Mouse (Mus musculus): Measurements from ENCODE around the gene Foxo3. TPM values are rescaled to one million over a fixed set of nuclear protein-coding genes. Genes with fewer than 3 reads are reported as not detected.

Foxo3 gene
- polyA plus RNA-seq, 1 experiment from 2014 or later: 8.1 TPM

DNA sequence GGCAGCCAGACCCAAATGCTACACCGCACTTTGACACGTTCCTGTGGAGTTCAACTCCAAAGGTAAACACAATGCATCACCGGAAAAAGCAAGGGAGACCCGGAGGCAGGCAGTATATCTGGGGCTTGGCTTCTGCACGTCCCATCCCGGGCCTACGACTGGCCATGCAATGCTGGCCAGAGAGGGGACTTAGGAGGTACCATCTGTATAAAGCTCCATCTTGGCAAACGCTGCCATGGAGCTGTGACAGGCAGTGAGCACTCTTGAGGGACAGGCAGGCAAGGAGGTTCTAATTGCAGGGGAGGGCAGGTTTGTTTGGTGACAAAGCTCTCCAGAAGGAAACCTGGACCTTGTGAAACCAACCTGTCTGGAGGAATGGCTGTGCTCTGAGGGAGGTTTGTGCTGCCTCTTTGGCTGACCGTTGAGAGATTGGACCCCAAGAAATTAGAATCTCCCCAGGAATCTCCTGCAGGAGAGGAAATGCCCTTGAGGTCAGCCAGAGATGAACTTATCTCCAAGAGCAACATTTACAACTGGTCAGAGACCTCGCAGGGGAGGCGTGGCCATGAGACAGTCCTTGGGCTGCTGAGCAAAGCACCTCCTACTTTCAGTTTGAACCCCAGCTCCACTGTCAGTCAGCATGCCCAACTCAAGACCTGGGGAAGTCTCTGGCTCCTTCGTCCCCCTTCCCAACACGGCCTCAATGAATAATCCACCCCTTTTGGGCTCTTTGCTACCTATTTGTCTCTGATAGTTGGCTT lies 86.7 kb downstream of the Foxo3 start:
- Histone ChIP-seq H3K36me3 (peaks cover 14% of the 10 kb centered on the region), H3K27me3 (no peaks in the 10 kb centered on the region), H3K4me1 (peaks cover 45% of the 10 kb centered on the region), H3K4me2 (replicated peaks) (no peak overlapping the region), H3K27ac (no peak overlapping the region), H3K4me3 (no peak overlapping the region), H3K9ac (no peak overlapping the region), H3K9me3 (no peaks in the 10 kb centered on the region)
- no peak for ATAC-seq (ENCODE audit: low FRiP score, low read depth)
- 69% methylated on average over 13 of the region's 13 CpGs for WGBS

DNA sequence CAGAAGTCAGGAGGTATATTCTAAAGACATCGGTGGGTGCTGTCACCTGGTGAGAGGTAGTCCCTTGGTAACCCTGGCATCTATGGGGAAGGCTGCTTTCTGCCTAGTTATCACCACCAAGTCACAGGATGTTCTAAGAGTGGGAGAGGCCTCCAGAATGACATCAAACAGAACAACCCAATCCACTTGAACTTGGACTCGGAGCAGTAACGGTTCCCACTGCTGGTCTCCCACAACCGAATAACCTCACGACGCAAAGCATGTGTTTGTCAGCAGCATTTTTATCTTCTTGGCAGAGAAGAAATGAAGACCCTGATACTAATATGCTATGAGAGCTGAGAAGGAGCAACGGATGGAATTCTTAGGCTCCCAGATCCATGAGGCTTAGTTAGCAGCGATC lies 87.5 kb downstream of the Foxo3 start:
- Histone ChIP-seq H3K27me3 (no peaks in the 10 kb centered on the region), H3K4me1 (peaks cover 41% of the 10 kb centered on the region), H3K9ac (no peak overlapping the region), H3K27ac (no peak overlapping the region), H3K36me3 (peaks cover 22% of the 10 kb centered on the region), H3K4me3 (no peak overlapping the region), H3K4me2 (replicated peaks) (no peak overlapping the region), H3K9me3 (no peaks in the 10 kb centered on the region)
- no peak for ATAC-seq (ENCODE audit: low FRiP score, low read depth)
- 80% methylated on average over 8 of the region's 8 CpGs for WGBS

DNA sequence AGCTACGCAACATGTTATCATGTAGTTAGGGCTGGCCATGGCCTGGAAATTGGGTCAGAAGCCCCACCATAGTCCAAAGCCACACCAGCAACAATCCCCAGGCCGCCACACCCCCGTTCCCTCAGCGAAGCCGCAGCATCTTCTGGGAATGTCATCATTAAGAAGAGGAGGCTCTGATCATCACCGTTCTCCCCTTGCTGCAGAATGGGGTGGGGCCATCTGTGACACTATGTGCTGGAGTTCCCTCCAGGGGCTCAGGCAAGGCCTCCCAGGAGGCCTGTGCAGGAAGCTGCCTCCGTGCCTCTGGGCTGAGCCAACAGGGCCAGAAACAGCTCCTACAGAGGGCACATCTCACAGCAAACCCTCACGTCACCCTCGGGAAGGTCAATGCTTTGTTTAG lies 88.5 kb downstream of the Foxo3 start:
- peaks cover 37% of the 10 kb centered on the region for H3K4me1 ChIP-seq
- no peak overlapping the region for H3K4me3 ChIP-seq
- 60% methylated on average over 9 of the region's 9 CpGs for WGBS
- H3K9ac ChIP-seq: no peak overlapping the region
- H3K27me3 ChIP-seq: no peaks in the 10 kb centered on the region
- H3K9me3 ChIP-seq: no peaks in the 10 kb centered on the region
- ATAC-seq (ENCODE audit: low FRiP score, low read depth): no peak
- H3K36me3 ChIP-seq: peaks cover 31% of the 10 kb centered on the region
- no peak overlapping the region for H3K27ac ChIP-seq
- no peak overlapping the region for H3K4me2 ChIP-seq (replicated peaks)

DNA sequence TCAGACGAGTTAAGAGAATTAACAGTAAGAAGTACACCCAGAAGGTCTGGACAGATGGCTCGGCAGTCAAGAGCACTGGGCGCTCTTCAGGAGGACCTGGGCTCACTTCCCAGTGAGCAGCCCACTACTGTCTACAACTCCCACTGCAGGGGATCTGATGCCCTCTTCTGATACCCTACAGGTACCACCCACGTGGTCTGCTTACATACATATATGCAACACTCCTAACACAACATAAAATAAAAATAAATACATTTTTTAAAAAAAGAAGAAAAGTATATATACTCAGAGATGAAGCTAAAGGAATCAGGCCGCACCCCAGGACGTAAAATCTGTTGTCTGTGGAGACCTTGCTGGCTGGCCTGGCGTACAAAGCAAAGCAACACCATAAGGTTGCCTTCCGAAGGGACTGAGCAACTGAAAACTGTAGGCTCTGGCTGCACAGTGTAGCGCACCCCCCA lies 89.6 kb downstream of the Foxo3 start:
- ATAC-seq (ENCODE audit: low FRiP score, low read depth): no peak

GRCm38 (mm10) chr10:42180333-42180732 lies 96.2 kb downstream of the Foxo3 start:
- ATAC-seq (ENCODE audit: low FRiP score, low read depth): no peak
- Histone ChIP-seq H3K4me2 (replicated peaks) (no peak overlapping the region), H3K27me3 (no peaks in the 10 kb centered on the region), H3K4me1 (peaks cover 9% of the 10 kb centered on the region), H3K27ac (no peak overlapping the region), H3K36me3 (peaks cover 37% of the 10 kb centered on the region), H3K9ac (no peak overlapping the region), H3K4me3 (no peak overlapping the region), H3K9me3 (no peaks in the 10 kb centered on the region)
- WGBS: 89% methylated on average over 8 of the region's 8 CpGs

More for the DNA sequence above, 89.6 kb downstream of the Foxo3 start:
- Histone ChIP-seq H3K9me3 (no peaks in the 10 kb centered on the region), H3K36me3 (peaks cover 38% of the 10 kb centered on the region), H3K4me1 (peaks cover 37% of the 10 kb centered on the region), H3K27ac (no peak overlapping the region), H3K4me2 (replicated peaks) (no peak overlapping the region), H3K9ac (no peak overlapping the region), H3K4me3 (no peak overlapping the region), H3K27me3 (no peaks in the 10 kb centered on the region)
- 84% methylated on average over 9 of the region's 9 CpGs for WGBS

DNA sequence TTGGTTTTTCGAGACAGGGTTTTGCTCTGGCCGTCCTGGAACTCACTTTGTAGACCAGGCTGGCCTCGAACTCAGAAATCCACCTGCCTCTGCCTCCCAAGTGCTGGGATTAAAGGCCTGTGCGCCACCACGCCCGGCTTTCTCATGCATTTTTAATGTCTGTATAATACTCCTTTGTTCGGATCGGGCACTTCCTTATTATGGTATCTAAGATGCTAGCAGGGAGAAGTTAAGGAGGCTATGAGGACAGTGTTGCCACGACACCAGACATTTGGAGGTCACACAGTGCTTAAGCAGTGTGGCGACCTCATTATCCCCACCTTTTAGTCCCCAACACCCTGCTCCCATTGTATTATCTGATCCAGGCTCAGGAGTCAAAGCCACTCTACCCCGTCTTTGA lies 97.8 kb downstream of the Foxo3 start:
- no peak for ATAC-seq (ENCODE audit: low FRiP score, low read depth)
- Histone ChIP-seq H3K27me3 (no peaks in the 10 kb centered on the region), H3K4me1 (peaks cover 10% of the 10 kb centered on the region), H3K4me2 (replicated peaks) (no peak overlapping the region), H3K27ac (no peak overlapping the region), H3K4me3 (no peak overlapping the region), H3K36me3 (peaks cover 22% of the 10 kb centered on the region), H3K9ac (no peak overlapping the region), H3K9me3 (no peaks in the 10 kb centered on the region)
- WGBS: 92% methylated on average over 11 of the region's 11 CpGs

- Histone ChIP-seq H3K27me3 (no peaks in the 10 kb centered on the region), H3K9me3 (no peaks in the 10 kb centered on the region), H3K27ac (no peak overlapping the region), H3K4me1 (peaks cover 14% of the 10 kb centered on the region), H3K9ac (no peak overlapping the region), H3K4me3 (no peak overlapping the region), H3K36me3 (peaks cover 15% of the 10 kb centered on the region), H3K4me2 (replicated peaks) (no peak overlapping the region)
- no peak for ATAC-seq (ENCODE audit: low FRiP score, low read depth)
- 83% methylated on average over 16 of the region's 16 CpGs for WGBS
These were observed 98.5 kb downstream of the Foxo3 start for GRCm38 (mm10) chr10:42177771-42178674.

- H3K9me3 ChIP-seq: no peaks in the 10 kb centered on the region
- 49% methylated on average over 5 of the region's 5 CpGs for WGBS
- ATAC-seq (ENCODE audit: low FRiP score, low read depth): no peak
- H3K4me2 ChIP-seq (replicated peaks): no peak overlapping the region
- H3K36me3 ChIP-seq: peaks cover 2% of the 10 kb centered on the region; the same call in 1 of the 2 replicates
- H3K4me1 ChIP-seq: peaks cover 14% of the 10 kb centered on the region
- H3K4me3 ChIP-seq: no peak overlapping the region
- no peak overlapping the region for H3K9ac ChIP-seq
- H3K27me3 ChIP-seq: no peaks in the 10 kb centered on the region
- H3K27ac ChIP-seq: no peak overlapping the region
These were observed 102.3 kb downstream of the Foxo3 start for GRCm38 (mm10) chr10:42174283-42174682.

DNA sequence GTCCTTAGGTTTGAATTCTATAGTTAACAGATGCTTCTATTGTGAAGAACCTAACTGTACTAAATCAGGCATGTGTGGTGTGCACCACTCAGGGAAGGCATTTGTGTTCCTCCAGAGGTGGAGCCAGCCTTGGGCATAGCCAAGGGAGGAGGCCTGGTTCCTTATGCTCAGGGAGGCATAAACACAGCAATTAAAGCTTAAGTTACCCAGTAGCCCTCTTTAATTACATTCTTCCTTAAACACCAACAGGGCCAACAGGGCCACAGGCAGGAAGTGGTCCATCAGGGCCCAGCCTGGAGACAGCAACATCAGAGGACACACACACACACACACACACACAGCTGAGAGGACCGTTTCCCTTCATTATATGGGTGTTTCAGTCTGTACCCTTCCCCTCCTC lies 102.7 kb downstream of the Foxo3 start:
- Histone ChIP-seq H3K4me2 (replicated peaks) (no peak overlapping the region), H3K9me3 (no peaks in the 10 kb centered on the region)

GRCm38 (mm10) chr10:42170889-42171347 lies 105.6 kb downstream of the Foxo3 start:
- 3% methylated on average over 5 of the region's 5 CpGs for WGBS
- no peak; the same call in 1 of the 2 replicates for ATAC-seq (ENCODE audit: low FRiP score, low read depth)
- no peak overlapping the region for H3K27ac ChIP-seq
- peaks cover 14% of the 10 kb centered on the region for H3K4me1 ChIP-seq
- H3K9ac ChIP-seq: no peak overlapping the region
- no peaks in the 10 kb centered on the region for H3K36me3 ChIP-seq
- H3K9me3 ChIP-seq: no peaks in the 10 kb centered on the region
- peak overlapping the region; percentile 16; the same call in 1 of the 2 replicates for H3K4me2 ChIP-seq (replicated peaks)
- H3K27me3 ChIP-seq: no peaks in the 10 kb centered on the region
- H3K4me3 ChIP-seq: no peak overlapping the region

More for the DNA sequence above, 102.7 kb downstream of the Foxo3 start:
- Histone ChIP-seq H3K27ac (no peak overlapping the region), H3K27me3 (no peaks in the 10 kb centered on the region), H3K4me3 (no peak overlapping the region), H3K4me1 (peaks cover 14% of the 10 kb centered on the region), H3K9ac (no peak overlapping the region), H3K36me3 (no peaks in the 10 kb centered on the region)
- ATAC-seq (ENCODE audit: low FRiP score, low read depth): no peak
- WGBS: 17% methylated on average over 1 of the region's 1 CpGs

- no peak overlapping the region for H3K4me3 ChIP-seq
- H3K4me2 ChIP-seq (replicated peaks): no peak overlapping the region
- WGBS: 56% methylated on average over 5 of the region's 5 CpGs
- H3K4me1 ChIP-seq: peaks cover 14% of the 10 kb centered on the region
- H3K9me3 ChIP-seq: no peaks in the 10 kb centered on the region
- no peak overlapping the region for H3K27ac ChIP-seq
- no peaks in the 10 kb centered on the region for H3K36me3 ChIP-seq
- ATAC-seq (ENCODE audit: low FRiP score, low read depth): no peak
- H3K9ac ChIP-seq: no peak overlapping the region
- no peaks in the 10 kb centered on the region for H3K27me3 ChIP-seq
These were observed 106.4 kb downstream of the Foxo3 start for GRCm38 (mm10) chr10:42170201-42170600.

DNA sequence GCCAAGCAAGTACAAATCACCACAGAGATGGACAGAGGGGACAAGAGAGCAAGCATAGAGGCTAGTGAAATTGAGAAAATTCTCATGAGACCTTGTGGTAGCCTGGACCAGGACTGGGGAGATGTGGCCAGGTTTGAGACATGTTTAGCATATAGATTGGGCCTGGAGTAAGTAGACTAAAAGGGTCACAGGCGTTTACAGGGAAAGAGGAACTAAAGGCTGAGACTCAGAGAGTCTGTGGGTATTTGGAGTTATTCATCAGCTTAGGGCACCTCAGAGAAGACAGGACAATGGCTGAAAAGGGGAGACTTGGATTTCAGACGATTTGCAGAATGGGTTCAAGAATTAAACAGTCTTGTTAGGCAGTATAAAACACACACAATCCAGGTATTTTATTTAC lies 121.8 kb downstream of the Foxo3 start:
- no peak for ATAC-seq (ENCODE audit: low FRiP score, low read depth)
- 69% methylated on average over 2 of the region's 2 CpGs for WGBS

More for the DNA sequence above, 121.8 kb downstream of the Foxo3 start:
- Histone ChIP-seq H3K4me2 (replicated peaks) (no peak overlapping the region), H3K27me3 (no peaks in the 10 kb centered on the region), H3K4me1 (peaks cover 13% of the 10 kb centered on the region), H3K9me3 (peaks cover 19% of the 10 kb centered on the region), H3K4me3 (no peak overlapping the region), H3K27ac (no peak overlapping the region), H3K36me3 (no peaks in the 10 kb centered on the region), H3K9ac (no peak overlapping the region)

All from limb, embryonic 13.5 days (tissue).